ENCODE assay signal across 11 mouse cellular contexts in genomic region chr2:33592931-33593555, GRCm38 (mm10). TPM values are rescaled to one million over a fixed set of nuclear protein-coding genes. Genes with fewer than 3 reads are reported as not detected.
A peak's percentile ranks its signal among the peaks of the same experiment; 100 is the strongest.
DNase-seq lines count a peak whose midpoint lies in the region; ATAC-seq and TF ChIP-seq lines count a peak whose summit lies in the region.
"Had no signal": no experiment of that assay in that cellular context is flagged by ENCODE, and none has a peak within 500 bp of the region (broad histone marks: within the 10 kb centered on the region; RNA-seq: fewer than 3 reads in every experiment).

No protein-coding gene starts in this region.

- 0 out of 2 replicates have a peak, but pooled peaks have one; percentile 18 for ATAC-seq in embryonic facial prominence, embryonic 13.5 days (ENCODE audit: insufficient number of reproducible peaks, insufficient read depth, low FRiP score, low TSS enrichment, low read depth)
- ATAC-seq in heart, postnatal 0 days (ENCODE audit: insufficient read depth, low read depth), result peak; percentile 79
- peak; percentile 56 for ATAC-seq in limb, embryonic 14.5 days (ENCODE audit: low FRiP score, low read depth)
- ATAC-seq in megakaryocyte progenitor cell, adult 5-6 weeks (replicated peaks; ENCODE audit: poor library complexity), result no peak

- dilution Hi-C loops in CH12.LX (cut with MboI; ENCODE audit: extremely low pct_ligation_motif_present, extremely low pct_unique_long_range_greater_than_20kb, low sequenced_read_pairs), result no loop called here

- peaks cover 2% of the 10 kb centered on the region for H3K27me3 ChIP-seq in CH12.LX (replicated peaks)
- H3K27me3 ChIP-seq in embryonic facial prominence, embryonic 13.5 days, result peaks cover 6% of the 10 kb centered on the region
- no peaks in the 10 kb centered on the region for H3K27me3 ChIP-seq in heart, postnatal 0 days (ENCODE audit: control insufficient read depth, insufficient read depth, low read length)
- H3K27me3 ChIP-seq in limb, embryonic 14.5 days (ENCODE audit: control insufficient read depth, insufficient read depth, low read length), result no peaks in the 10 kb centered on the region

- H3K9ac ChIP-seq in CH12.LX (ENCODE audit: insufficient read depth, low read depth), result no peak overlapping the region
- no peak overlapping the region for H3K9ac ChIP-seq in embryonic facial prominence, embryonic 13.5 days
- H3K9ac ChIP-seq in heart, postnatal 0 days (replicated peaks; ENCODE audit: low read depth, low read length), result no peak overlapping the region
- no peak overlapping the region for H3K9ac ChIP-seq in limb, embryonic 14.5 days (ENCODE audit: low read depth, low read length, severe bottlenecking)

- in situ Hi-C loops in CH12.LX (cut with MboI; ENCODE audit: low pct_ligation_motif_present, low pct_unique_long_range_greater_than_20kb, low sequenced_read_pairs), result no loop called here

- H3K9me3 ChIP-seq in CH12.LX (replicated peaks; ENCODE audit: low read length), result no peaks in the 10 kb centered on the region
- no peaks in the 10 kb centered on the region for H3K9me3 ChIP-seq in embryonic facial prominence, embryonic 13.5 days
- H3K9me3 ChIP-seq in heart, postnatal 0 days (replicated peaks; ENCODE audit: control insufficient read depth, low read length), result no peaks in the 10 kb centered on the region
- H3K9me3 ChIP-seq in limb, embryonic 14.5 days (ENCODE audit: control insufficient read depth, low read length), result no peaks in the 10 kb centered on the region

- WGBS in embryonic facial prominence, embryonic 13.5 days, result 8% methylated on average over 12 of the region's 12 CpGs
- WGBS in heart, postnatal 0 days, result 13% methylated on average over 12 of the region's 12 CpGs
- 11% methylated on average over 12 of the region's 12 CpGs for WGBS in limb, embryonic 14.5 days

- peaks cover 34 to 55% of the 10 kb centered on the region in 2 experiments for H3K4me1 ChIP-seq in CH12.LX (ENCODE audit: control insufficient read depth in 1 of 2, insufficient read depth in 2 of 2)
- peaks cover 43% of the 10 kb centered on the region for H3K4me1 ChIP-seq in embryonic facial prominence, embryonic 13.5 days
- H3K4me1 ChIP-seq in heart, postnatal 0 days (ENCODE audit: control insufficient read depth, insufficient read depth), result peaks cover 13% of the 10 kb centered on the region
- peaks cover 39% of the 10 kb centered on the region for H3K4me1 ChIP-seq in limb, embryonic 14.5 days (ENCODE audit: control insufficient read depth, insufficient read depth, low read length)

- DNase-seq in CH12.LX (ENCODE audit: extremely low read depth) (peak; percentile 83), liver (no peak)
- peak; percentile 80 for DNase-seq in heart, postnatal 0 days (ENCODE audit: low spot score)
- DNase-seq in limb, embryonic 14.5 days (ENCODE audit: low spot score), result no peak
- DNase-seq in thymus, adult 18-20 months, result no peak
- no peak for DNase-seq in adrenal gland, postnatal 36 days

- H3K36me3 ChIP-seq in CH12.LX (replicated peaks in 1 of 2; ENCODE audit: control insufficient read depth in 1 of 2, insufficient read depth in 1 of 2, low read length in 1 of 2), result no peaks in the 10 kb centered on the region
- no peaks in the 10 kb centered on the region for H3K36me3 ChIP-seq in embryonic facial prominence, embryonic 13.5 days
- H3K36me3 ChIP-seq in heart, postnatal 0 days (replicated peaks; ENCODE audit: control insufficient read depth, insufficient read depth, low read length), result no peaks in the 10 kb centered on the region
- peaks cover 3% of the 10 kb centered on the region; the same call in 1 of the 2 replicates for H3K36me3 ChIP-seq in limb, embryonic 14.5 days (ENCODE audit: control insufficient read depth, insufficient read depth, low read length)

- TF ChIP-seq POLR2A in CH12.LX (IDR thresholded peaks at IDR 0.05; ENCODE audit: low read depth, low read length), result no peak
- no peak for TF ChIP-seq POLR2A in limb, embryonic 14.5 days (IDR thresholded peaks at IDR 0.05; ENCODE audit: borderline replicate concordance, extremely low read depth, insufficient read depth, insufficient read length)

- no peak overlapping the region for H3K4me3 ChIP-seq in CH12.LX (replicated peaks in 1 of 3; ENCODE audit: low read depth in 2 of 3, low read length in 2 of 3, poor library complexity in 1 of 3)
- H3K4me3 ChIP-seq in embryonic facial prominence, embryonic 13.5 days, result no peak overlapping the region
- H3K4me3 ChIP-seq in heart, postnatal 0 days (ENCODE audit: low read depth, low read length), result no peak overlapping the region
- no peak overlapping the region for H3K4me3 ChIP-seq in limb, embryonic 14.5 days (replicated peaks; ENCODE audit: low read length)
- H3K4me3 ChIP-seq: erythroblast, embryonic 14.5 days had no signal

- peak; percentile 74 for TF ChIP-seq EP300 in CH12.LX (IDR thresholded peaks at IDR 0.05; ENCODE audit: low read length)
- no peak for TF ChIP-seq EP300 in heart, postnatal 0 days (IDR thresholded peaks at IDR 0.05; ENCODE audit: low read depth)

- no peaks in the 10 kb centered on the region for H3K79me2 ChIP-seq in CH12.LX (replicated peaks; ENCODE audit: control insufficient read depth, extremely low read depth, insufficient read depth, poor library complexity, severe bottlenecking)

- no peak for TF ChIP-seq CTCF in CH12.LX (conservative IDR thresholded peaks at IDR 0.05 in 1 of 2, IDR thresholded peaks at IDR 0.05 in 1 of 2; ENCODE audit: low read depth in 2 of 2, low read length in 2 of 2)
- TF ChIP-seq CTCF in heart, postnatal 0 days (IDR thresholded peaks at IDR 0.05; ENCODE audit: low read depth), result no peak

- no peak for TF ChIP-seq RAD21 in CH12.LX (IDR thresholded peaks at IDR 0.05; ENCODE audit: low read depth, low read length)

- no peak overlapping the region for H3K4me2 ChIP-seq in CH12.LX (ENCODE audit: insufficient read depth, low read depth, poor library complexity, severe bottlenecking)
- no peak overlapping the region for H3K4me2 ChIP-seq in embryonic facial prominence, embryonic 13.5 days
- no peak overlapping the region for H3K4me2 ChIP-seq in heart, postnatal 0 days (ENCODE audit: low read depth, low read length)
- no peak overlapping the region for H3K4me2 ChIP-seq in limb, embryonic 14.5 days (replicated peaks; ENCODE audit: low read depth, low read length, severe bottlenecking)

- H3K27ac ChIP-seq in CH12.LX (ENCODE audit: insufficient read depth, low read depth), result peak overlapping the region; percentile 27; the same call in 1 of the 2 replicates
- no peak overlapping the region for H3K27ac ChIP-seq in embryonic facial prominence, embryonic 13.5 days
- H3K27ac ChIP-seq in heart, postnatal 0 days (ENCODE audit: low read depth), result no peak overlapping the region
- H3K27ac ChIP-seq in limb, embryonic 14.5 days (replicated peaks; ENCODE audit: low read depth, low read length), result no peak overlapping the region

TF ChIP-seq in CH12.LX, 34 proteins besides CTCF, POLR2A, EP300 and RAD21 (continues in another document):
- TF ChIP-seq TBP (conservative IDR thresholded peaks at IDR 0.05; ENCODE audit: low read depth, low read length), result no peak
- no peak for TF ChIP-seq E2F4 (IDR thresholded peaks at IDR 0.05; ENCODE audit: insufficient replicate concordance, low read depth, low read length)
- no peak for TF ChIP-seq HCFC1 (IDR thresholded peaks at IDR 0.05; ENCODE audit: low read depth, low read length)
- 0 out of 2 replicates have a peak, but pooled peaks have one; percentile 42 for TF ChIP-seq MYC (IDR thresholded peaks at IDR 0.05; ENCODE audit: low read depth, low read length)
- TF ChIP-seq ETS1 (conservative IDR thresholded peaks at IDR 0.05; ENCODE audit: low read depth, low read length), result peak; percentile 83
- TF ChIP-seq SIN3A (IDR thresholded peaks at IDR 0.05; ENCODE audit: low read length), result peak; percentile 73; the same call in 1 of the 2 replicates
- no peak for TF ChIP-seq NRF1 (IDR thresholded peaks at IDR 0.05; ENCODE audit: low read depth, low read length)
- TF ChIP-seq ZC3H11A (IDR thresholded peaks at IDR 0.05; ENCODE audit: low read depth, low read length), result no peak
- TF ChIP-seq NELFE (IDR thresholded peaks at IDR 0.05; ENCODE audit: low read depth, low read length), result no peak
- peak; percentile 57; the same call in 1 of the 2 replicates for TF ChIP-seq RCOR1 (conservative IDR thresholded peaks at IDR 0.05; ENCODE audit: low read depth, low read length)
- no peak; the same call in 1 of the 2 replicates for TF ChIP-seq USF2 (conservative IDR thresholded peaks at IDR 0.05; ENCODE audit: low read depth, low read length)
- TF ChIP-seq MXI1 (IDR thresholded peaks at IDR 0.05; ENCODE audit: low read depth, low read length), result peak; percentile 73
- no peak for TF ChIP-seq KAT2A (IDR thresholded peaks at IDR 0.05; ENCODE audit: insufficient replicate concordance, low read length)
- TF ChIP-seq USF1 (IDR thresholded peaks at IDR 0.05; ENCODE audit: low read depth, low read length), result peak; percentile 40
- no peak for TF ChIP-seq JUND (conservative IDR thresholded peaks at IDR 0.05; ENCODE audit: low read depth, low read length)
- TF ChIP-seq CHD1 (IDR thresholded peaks at IDR 0.05; ENCODE audit: low read depth, low read length), result no peak
- peak; percentile 71 for TF ChIP-seq MAX (IDR thresholded peaks at IDR 0.05; ENCODE audit: low read length)
- TF ChIP-seq ELF1 (IDR thresholded peaks at IDR 0.05; ENCODE audit: low read depth, low read length), result no peak
- TF ChIP-seq PAX5 (IDR thresholded peaks at IDR 0.05; ENCODE audit: low read length), result no peak
- TF ChIP-seq IRF4 (IDR thresholded peaks at IDR 0.05; ENCODE audit: low read depth, low read length), result peak; percentile 87
- no peak for TF ChIP-seq POLR2AphosphoS2 (IDR thresholded peaks at IDR 0.05; ENCODE audit: low read depth, low read length)
- no peak for TF ChIP-seq ZKSCAN1 (IDR thresholded peaks at IDR 0.05; ENCODE audit: borderline replicate concordance, low read depth, low read length)
- TF ChIP-seq SMC3 (IDR thresholded peaks at IDR 0.05; ENCODE audit: low read depth, low read length), result no peak
- TF ChIP-seq JUN (IDR thresholded peaks at IDR 0.05; ENCODE audit: insufficient read depth, low read depth, low read length), result no peak

RNA-seq across cellular contexts. Expression of gene Lmx1b, which starts 47.3 kb away (rescaled TPM):
- total RNA-seq in CH12.LX (2012; rRNA removed) (not detected in 2 replicates), CH12.LX (2014; rRNA removed) (not detected in 2 replicates)
- polyA plus RNA-seq in CH12.LX (2012; ENCODE audit: insufficient read length, low read depth), result not detected in 2 replicates
- polyA plus RNA-seq in embryonic facial prominence, embryonic 13.5 days (2015; fragmentation: Nextera tagmentation; extraction: Ambion mirVana), result 0.55 TPM in 2 replicates
- total RNA-seq in heart, postnatal 0 days (2014; rRNA removed; ENCODE audit: low replicate concordance), result not detected in 2 replicates
- not detected in 2 replicates for polyA plus RNA-seq in heart, postnatal 0 days (2015; fragmentation: Nextera tagmentation; extraction: Ambion mirVana)
- 28.3 and 40.0 TPM in 2 replicates for polyA plus RNA-seq in limb, embryonic 14.5 days (2012; rRNA removed)
- polyA plus RNA-seq in limb, embryonic 14.5 days (2014; fragmentation: Nextera tagmentation; extraction: Ambion mirVana), result 6.3 and 8.4 TPM in 2 replicates
- not detected in 2 replicates for total RNA-seq in megakaryocyte progenitor cell, adult 5-6 weeks (2015)
- total RNA-seq in megakaryocyte progenitor cell, adult 5-6 weeks (2017), result not detected in 2 replicates
- under 1 TPM in 1 of 2 experiments, not detected in 1; 0.07 TPM for total RNA-seq in adrenal gland, postnatal 36 days (2021)
- polyA plus RNA-seq: erythroblast, embryonic 14.5 days; liver, embryonic 16.5 days; spleen, adult 2 months had no signal

Comparison
In these comparisons a context has a peak if more than half of its experiments do, and no peak if none do; other contexts are left out.
1. DNase-seq: peak in CH12.LX (single experiment) and heart, postnatal 0 days (single experiment); none in limb, embryonic 14.5 days (single experiment), thymus, adult 18-20 months (0 of 2), liver (single experiment) and adrenal gland, postnatal 36 days (0 of 2).